Mouse (Mus musculus) kidney, adult 2 months (tissue): Measurements from ENCODE around the gene C2cd3.

Source experiments
- CTCF ChIP-seq: fragments of 200-500 bp; conservative IDR thresholded peaks from 2 replicates; pipeline ENCODE4 v1.5.1; 2011; ENCODE audit warnings: low read depth, mild to moderate bottlenecking, control low read depth, low read length, moderate library complexity, mixed read lengths; ENCODE audit not compliant: insufficient read depth, insufficient read length
- POLR2A ChIP-seq: fragments of 200-500 bp; IDR thresholded peaks from one replicate; pipeline ENCODE4 v1.6.1; 2011; ENCODE audit warnings: low read depth, low read length, control low read depth

GRCm38 (mm10) chr7:100429102-100429501, 57.1 kb downstream of the C2cd3 start:
- TF ChIP-seq POLR2A, result no peak
- TF ChIP-seq CTCF, result peak; percentile 81
